Mouse (Mus musculus): ENCODE data around the gene Abcc5.
"Not testable (repeated sequence)": the region's sequence is repeated elsewhere in the genome, so short reads cannot be mapped to it uniquely, and the experiment has no call there.

Gene Abcc5

GRCm38 (mm10) chr16:20425855-20426598 lies at the start of gene Abcc5:
Gene Abcc5 (minus strand): TSS chr16:20426394.
- peak; percentile 84 to 88 for DNase-seq (ENCODE audit: low spot score in 2 of 2)

- no peak for DNase-seq (ENCODE audit: low spot score in 2 of 2)
Measured at GRCm38 (mm10) chr16:20475335-20475734, 49.1 kb upstream of the Abcc5 start.

- DNase-seq (ENCODE audit: low spot score in 2 of 2) = no peak
Measured at GRCm38 (mm10) chr16:20474786-20475185, 48.6 kb upstream of the Abcc5 start.

- DNase-seq (ENCODE audit: low spot score in 2 of 2) = no peak
Measured at GRCm38 (mm10) chr16:20474211-20474610, 48.0 kb upstream of the Abcc5 start.

- no peak for DNase-seq (ENCODE audit: low spot score in 2 of 2)
Measured at GRCm38 (mm10) chr16:20473748-20474147, 47.6 kb upstream of the Abcc5 start.

GRCm38 (mm10) chr16:20471686-20472085 lies 45.5 kb upstream of the Abcc5 start:
- DNase-seq (ENCODE audit: low spot score in 2 of 2) = no peak

- no peak for DNase-seq (ENCODE audit: low spot score in 2 of 2)
Measured at GRCm38 (mm10) chr16:20470981-20471380, 44.8 kb upstream of the Abcc5 start.

- no peak for DNase-seq (ENCODE audit: low spot score in 2 of 2)
Measured at GRCm38 (mm10) chr16:20464725-20465124, 38.5 kb upstream of the Abcc5 start.

GRCm38 (mm10) chr16:20458736-20459135 lies 32.5 kb upstream of the Abcc5 start:
- not testable (repeated sequence) for DNase-seq (ENCODE audit: low spot score in 2 of 2)

- no peak for DNase-seq (ENCODE audit: low spot score in 2 of 2)
Measured at GRCm38 (mm10) chr16:20456106-20456505, 29.9 kb upstream of the Abcc5 start.

- DNase-seq (ENCODE audit: low spot score in 2 of 2) = no peak
Measured at GRCm38 (mm10) chr16:20454155-20454654, 28.0 kb upstream of the Abcc5 start.

- DNase-seq (ENCODE audit: low spot score in 2 of 2) = no peak
Measured at GRCm38 (mm10) chr16:20451774-20452173, 25.6 kb upstream of the Abcc5 start.

- no peak for DNase-seq (ENCODE audit: low spot score in 2 of 2)
Measured at GRCm38 (mm10) chr16:20445871-20446270, 19.7 kb upstream of the Abcc5 start.

- DNase-seq (ENCODE audit: low spot score in 2 of 2) = no peak
Measured at GRCm38 (mm10) chr16:20444831-20445388, 18.7 kb upstream of the Abcc5 start.

GRCm38 (mm10) chr16:20442871-20443270 lies 16.7 kb upstream of the Abcc5 start:
- DNase-seq (ENCODE audit: low spot score in 2 of 2) = no peak

- no peak for DNase-seq (ENCODE audit: low spot score in 2 of 2)
Measured at GRCm38 (mm10) chr16:20438673-20439415, 12.7 kb upstream of the Abcc5 start.

- DNase-seq (ENCODE audit: low spot score in 2 of 2) = not testable (repeated sequence)
Measured at GRCm38 (mm10) chr16:20438046-20438445, 11.9 kb upstream of the Abcc5 start.

GRCm38 (mm10) chr16:20436281-20436680 lies 10.1 kb upstream of the Abcc5 start:
- DNase-seq (ENCODE audit: low spot score in 2 of 2) = no peak

GRCm38 (mm10) chr16:20429328-20429727 lies 3.1 kb upstream of the Abcc5 start:
- DNase-seq (ENCODE audit: low spot score in 2 of 2) = no peak

- no peak for DNase-seq (ENCODE audit: low spot score in 2 of 2)
Measured at GRCm38 (mm10) chr16:20427566-20427965, 1.4 kb upstream of the Abcc5 start.

GRCm38 (mm10) chr16:20424719-20425650 lies 1.2 kb downstream of the Abcc5 start:
- DNase-seq (ENCODE audit: low spot score in 2 of 2) = peak in 1 of 2 experiments; percentile 15

Data from urinary bladder, adult 18-20 months (tissue).